Mouse (Mus musculus) thymus, postnatal 25 days (tissue): ENCODE results near the gene Rpl18.

ENCODE experiments used
- DNase-seq: peaks from one replicate; pipeline ENCODE4 v3.0.0; 2022

Gene Rpl18

GRCm38 (mm10) chr7:45714630-45715089, 597 bp upstream of the Rpl18 start:
- no peak for DNase-seq

- DNase-seq = no peak
Measured at GRCm38 (mm10) chr7:45715741-45716459, 643 bp downstream of the Rpl18 start.

DNA sequence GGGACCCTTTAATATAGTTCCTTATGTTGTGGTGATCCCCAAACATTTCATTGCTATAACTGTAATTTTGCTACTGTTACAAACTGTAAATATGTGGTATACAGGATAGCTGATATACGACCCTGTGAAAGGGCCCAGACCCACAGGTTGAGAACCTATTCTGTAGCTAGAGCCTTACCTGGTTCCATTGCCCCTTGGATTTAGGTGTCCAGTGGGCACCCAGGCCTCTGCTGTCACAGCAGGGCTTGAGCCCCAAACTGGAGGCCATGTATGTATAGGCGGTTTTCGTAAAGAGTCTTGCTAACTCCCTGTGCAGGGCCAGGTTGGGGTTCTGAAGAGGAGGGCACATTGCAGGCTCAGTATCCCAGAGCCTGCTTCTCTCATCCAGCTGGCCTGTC, 1.2 kb downstream of the Rpl18 start:
- DNase-seq = no peak

DNA sequence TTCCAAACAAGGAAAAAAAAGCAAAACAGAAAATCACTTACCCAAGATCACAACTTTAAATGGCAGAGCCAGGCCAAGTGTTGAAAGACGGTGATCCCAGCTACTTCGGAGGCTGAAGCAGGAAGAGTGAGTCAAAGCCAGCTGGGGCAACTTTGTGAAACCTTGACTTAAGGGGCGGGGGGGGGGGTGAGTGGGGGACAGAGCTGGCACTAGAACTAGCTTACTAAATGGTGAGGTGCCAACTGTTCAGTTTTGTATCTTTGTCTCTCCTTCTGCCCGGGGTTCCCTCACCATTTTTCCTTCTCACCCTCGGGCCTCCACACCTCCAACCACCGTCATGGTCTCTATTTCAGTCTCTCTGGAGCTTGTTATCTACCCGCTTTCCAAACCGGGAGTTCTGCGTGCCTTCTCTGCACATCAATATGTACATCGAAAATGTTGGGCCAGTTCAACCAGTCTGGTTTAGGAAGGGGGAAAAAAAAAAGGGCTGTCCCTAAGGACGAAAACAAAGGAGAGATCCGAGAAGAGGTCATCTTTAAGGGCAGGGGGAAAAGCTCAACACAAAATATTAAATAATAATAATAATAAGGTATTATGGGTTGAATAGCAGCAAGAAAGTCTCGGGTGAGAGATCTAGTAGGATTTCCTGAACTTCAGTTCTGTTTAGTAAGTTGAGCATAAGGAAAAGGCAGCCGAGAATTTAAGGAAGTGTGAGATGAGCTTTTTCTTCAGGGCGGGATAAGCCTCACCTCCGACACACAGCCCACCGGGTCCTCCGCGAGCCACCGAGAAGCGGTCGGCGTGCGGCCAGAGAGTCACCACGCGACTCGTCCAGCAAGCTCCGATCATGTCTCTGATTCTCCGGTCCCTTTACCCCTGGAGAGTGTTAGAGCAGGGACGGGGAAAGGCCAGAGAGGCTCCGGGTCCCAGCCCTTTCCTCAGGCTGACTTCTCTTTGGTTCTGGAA, 2.0 kb downstream of the Rpl18 start:
- no peak for DNase-seq

DNA sequence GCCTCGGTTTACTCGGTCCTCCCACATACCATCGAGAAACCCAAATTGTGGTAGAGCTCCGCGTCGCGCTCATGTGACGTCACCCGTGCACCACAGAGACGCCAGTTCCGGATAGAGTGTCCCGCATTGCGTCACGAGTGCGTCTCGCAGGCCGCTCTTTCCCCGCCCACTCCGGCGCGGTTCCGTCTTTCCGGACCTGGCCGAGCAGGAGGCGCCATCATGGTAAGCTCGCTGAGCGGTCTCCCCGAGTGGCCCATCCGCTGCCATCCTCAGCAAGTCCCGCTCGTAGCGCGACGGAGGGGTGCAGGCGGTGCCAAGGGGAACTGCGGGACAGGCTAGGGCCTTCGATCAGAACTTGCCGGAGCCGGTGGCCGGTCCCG, 2.7 kb downstream of the Rpl18 start, which contains the start of gene Sphk2:
Gene Sphk2 (minus strand): TSS at position 85 of the 380 bp plus-strand sequence.
- peak; percentile 98 for DNase-seq

DNA sequence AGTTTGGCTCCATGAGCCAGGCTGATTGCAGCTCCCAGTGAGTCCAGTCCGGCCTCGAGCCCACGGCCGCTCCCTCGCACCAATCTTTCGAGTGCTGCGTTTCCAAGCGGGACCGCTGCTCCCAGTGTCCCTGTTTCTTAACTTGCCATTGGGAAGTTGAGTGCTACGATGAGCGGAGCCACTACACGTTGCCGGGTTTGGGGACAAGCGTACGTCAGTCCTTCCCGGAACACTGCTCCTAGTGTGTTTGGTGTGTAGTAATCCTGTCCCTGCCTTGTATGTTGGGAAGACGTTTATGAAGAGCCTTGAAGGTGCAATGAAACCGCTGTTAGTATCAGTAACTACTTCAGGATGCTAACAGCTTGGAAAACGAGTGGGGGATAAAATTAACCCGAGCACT, 3.1 kb downstream of the Rpl18 start:
- no peak for DNase-seq

DNA sequence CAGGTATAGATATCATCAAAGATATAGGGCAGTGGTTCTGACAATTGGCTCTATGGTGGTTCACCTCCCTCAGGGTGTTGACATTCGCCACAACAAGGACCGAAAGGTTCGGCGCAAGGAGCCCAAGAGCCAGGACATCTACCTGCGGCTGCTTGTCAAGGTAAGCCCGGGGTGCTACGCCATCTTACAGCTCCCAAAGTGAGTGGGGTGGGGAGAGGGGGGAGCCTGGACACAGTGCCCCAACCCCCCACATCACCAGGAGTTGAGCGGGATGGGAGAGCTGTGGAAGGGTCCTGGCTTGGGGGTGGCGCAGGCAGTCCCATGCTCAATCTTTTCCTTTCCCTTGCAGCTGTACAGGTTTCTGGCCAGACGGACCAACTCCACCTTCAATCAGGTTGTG, 3.9 kb downstream of the Rpl18 start:
- DNase-seq = no peak

DNA sequence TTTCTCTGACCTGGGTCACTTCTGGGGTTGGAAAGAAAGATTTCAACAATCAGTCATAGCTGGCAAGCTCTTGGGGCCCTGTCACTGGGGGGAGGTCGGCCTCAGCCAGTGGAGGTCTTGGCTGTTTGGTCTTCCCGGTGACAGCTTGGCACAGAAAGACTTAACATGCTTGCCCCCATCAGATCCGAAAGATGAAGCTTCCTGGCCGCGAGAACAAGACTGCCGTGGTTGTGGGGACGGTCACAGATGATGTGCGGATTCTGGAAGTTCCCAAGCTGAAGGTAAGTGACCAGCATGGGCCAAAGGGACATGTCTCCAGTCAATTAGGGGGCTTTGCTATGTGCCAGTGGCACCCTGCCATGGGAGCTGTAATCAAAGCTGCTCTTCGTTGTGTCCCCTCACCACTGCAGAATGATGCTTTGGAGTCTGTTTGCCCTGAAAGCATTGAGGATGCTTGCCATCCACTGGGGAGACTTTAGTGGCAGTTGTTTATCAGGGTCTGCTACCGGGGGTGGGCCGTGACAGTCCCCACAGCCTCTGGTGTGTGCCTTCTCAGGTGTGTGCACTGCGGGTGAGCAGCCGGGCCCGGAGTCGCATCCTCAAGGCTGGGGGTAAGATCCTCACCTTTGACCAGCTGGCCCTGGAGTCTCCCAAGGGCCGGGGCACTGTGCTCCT, 4.6 kb downstream of the Rpl18 start:
- DNase-seq = no peak

- no peak for DNase-seq
Measured at GRCm38 (mm10) chr7:45720413-45721233, 5.4 kb downstream of the Rpl18 start, which contains the start of gene Fam83e. TSS of gene Fam83e (plus strand) at chr7:45721212.

DNA sequence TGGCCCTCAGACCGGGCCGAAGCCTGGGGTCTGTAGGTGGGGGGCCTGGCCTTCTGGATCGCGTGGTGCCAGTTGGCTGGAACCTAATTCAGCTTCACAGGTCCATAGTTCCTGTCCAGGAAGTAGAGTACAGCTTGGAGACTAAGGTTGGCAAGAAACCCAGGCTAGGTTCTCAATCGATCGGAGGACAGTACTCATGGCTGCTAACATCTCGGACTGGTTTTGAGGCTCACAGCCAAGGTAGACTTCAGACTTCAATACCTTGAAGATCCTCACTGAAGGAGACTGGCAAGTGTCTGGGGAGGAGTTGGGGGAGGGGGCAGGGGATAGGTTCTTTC, 5.9 kb downstream of the Rpl18 start:
- no peak for DNase-seq

GRCm38 (mm10) chr7:45721642-45722347, 6.5 kb downstream of the Rpl18 start:
- no peak for DNase-seq

GRCm38 (mm10) chr7:45722348-45722713, 7.1 kb downstream of the Rpl18 start:
- no peak for DNase-seq

GRCm38 (mm10) chr7:45723301-45723700, 8.0 kb downstream of the Rpl18 start:
- DNase-seq = no peak

- DNase-seq = no peak
Measured at GRCm38 (mm10) chr7:45723781-45724180, 8.5 kb downstream of the Rpl18 start.

- no peak for DNase-seq
Measured at GRCm38 (mm10) chr7:45725151-45725550, 9.9 kb downstream of the Rpl18 start.

- no peak for DNase-seq
Measured at GRCm38 (mm10) chr7:45725713-45726112, 10.5 kb downstream of the Rpl18 start, which contains the start of gene Spaca4. TSS of gene Spaca4 (minus strand) at chr7:45725813.

GRCm38 (mm10) chr7:45726419-45726818, 11.2 kb downstream of the Rpl18 start:
- DNase-seq = no peak

DNA sequence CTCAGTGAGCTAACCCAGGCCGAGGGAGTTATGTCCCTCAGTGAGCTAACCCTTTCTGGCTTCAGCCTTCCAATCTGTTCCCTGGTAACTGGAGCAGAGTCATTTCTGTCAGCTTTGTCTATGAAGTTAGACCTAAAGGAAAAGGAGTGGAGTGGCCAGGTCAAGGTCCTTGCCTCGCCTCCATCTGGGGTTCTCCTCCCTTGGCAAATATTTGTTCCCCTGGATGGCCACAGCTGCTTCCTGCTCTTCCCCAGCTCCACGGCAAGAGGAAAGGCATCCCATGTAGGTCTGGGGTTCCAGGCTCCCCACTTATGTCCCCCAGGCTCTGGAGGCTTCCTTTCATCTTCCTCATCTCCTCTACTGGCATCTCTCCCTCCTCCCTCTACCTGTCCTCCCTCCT, 12.4 kb downstream of the Rpl18 start:
- DNase-seq = no peak

GRCm38 (mm10) chr7:45730727-45731431, 15.6 kb downstream of the Rpl18 start:
- DNase-seq = peak; percentile 63

GRCm38 (mm10) chr7:45733477-45733876, 18.2 kb downstream of the Rpl18 start:
- DNase-seq = peak; percentile 86

DNA sequence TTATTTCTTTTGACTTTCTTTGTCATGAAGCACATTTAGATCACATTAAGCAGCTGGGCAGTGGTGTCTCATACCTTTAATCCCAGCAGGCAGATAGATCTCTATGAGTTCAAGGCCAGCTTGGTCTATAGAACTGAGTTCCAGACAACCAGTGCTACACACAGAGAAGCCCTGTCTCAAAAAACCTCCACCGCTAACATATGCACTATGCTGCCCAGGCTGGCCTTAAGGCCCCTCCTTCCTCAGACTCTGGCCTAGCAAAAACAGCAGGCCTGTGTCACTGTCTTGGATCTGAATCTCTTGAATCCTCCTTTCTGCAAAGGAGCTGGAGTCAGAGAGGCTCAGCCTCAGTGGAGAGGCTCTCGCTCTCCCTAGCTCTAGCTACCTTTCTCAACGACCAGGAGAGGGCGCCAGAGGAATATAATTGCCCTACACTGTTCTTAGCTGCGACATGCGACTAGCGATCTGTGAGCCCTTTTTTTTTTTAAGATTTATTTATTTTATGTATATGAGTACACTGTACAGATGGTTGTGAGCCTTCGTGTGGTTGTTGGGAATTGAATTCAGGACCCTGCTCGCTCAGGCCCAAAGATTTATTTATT, 24.0 kb downstream of the Rpl18 start:
- peak; percentile 84 for DNase-seq
